Mouse (Mus musculus) spleen, adult 2 months (tissue): ENCODE measurements around the gene Hnrnpul1.

ENCODE experiments used
- CTCF ChIP-seq: fragments of 200-500 bp; IDR thresholded peaks from 2 replicates; pipeline ENCODE4 v1.5.1; 2011; ENCODE audit warnings: mild to moderate bottlenecking, inconsistent platforms; ENCODE audit not compliant: insufficient read depth, insufficient read length, insufficient replicate concordance; ENCODE audit errors: extremely low read depth
- POLR2A ChIP-seq: fragments of 200-500 bp; IDR thresholded peaks from 2 replicates; pipeline ENCODE4 v1.6.1; 2011; ENCODE audit warnings: low read depth, low read length, inconsistent platforms

- no peak for TF ChIP-seq CTCF
- no peak for TF ChIP-seq POLR2A
Measured at GRCm38 (mm10) chr7:25755468-25755833, 894 bp upstream of the Hnrnpul1 start.
